Mouse (Mus musculus): ENCODE measurements at regions not wholly inside any gene's neighbourhood (a gene's known extent, or its start where the extent isn't known, plus 50 kb on each side); places are given as distances from the start of the nearest gene placed in this dataset.

DNA sequence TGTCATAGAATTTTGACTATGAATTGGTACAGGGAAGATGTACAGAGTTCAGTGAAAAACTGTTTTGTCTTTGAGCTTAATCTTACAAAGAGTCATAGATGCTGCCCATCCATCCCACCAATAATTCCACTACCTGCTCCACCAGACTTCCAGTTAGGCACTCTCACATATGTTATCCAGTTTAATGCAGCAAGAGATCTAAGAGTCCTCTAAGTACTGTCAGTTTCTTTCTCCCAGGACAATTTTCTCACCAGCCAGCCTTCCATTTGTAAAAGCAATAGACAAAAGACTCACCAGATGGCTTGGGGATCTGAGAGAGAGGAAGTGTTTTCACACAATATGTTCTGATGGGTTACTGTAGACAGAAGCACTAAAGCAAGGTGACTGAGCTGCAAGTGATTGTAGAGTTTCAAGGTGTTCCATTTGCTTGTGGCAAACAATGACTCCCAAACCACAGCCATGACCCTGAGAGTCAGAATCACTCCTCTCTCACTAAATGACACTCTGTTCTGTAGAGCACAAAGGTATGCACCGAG lies 365.6 kb downstream of the Gsdmc2 start:
- H3K4me3 ChIP-seq (replicated peaks in 1 of 3; ENCODE audit: low read depth in 2 of 3, low read length in 2 of 3, poor library complexity in 1 of 3): no peak overlapping the region
- H3K36me3 ChIP-seq (replicated peaks in 1 of 2; ENCODE audit: control insufficient read depth in 1 of 2, insufficient read depth in 1 of 2, low read length in 1 of 2): no peaks in the 10 kb centered on the region
- no peak for DNase-seq (ENCODE audit: extremely low read depth)
- no peak overlapping the region for H3K4me2 ChIP-seq (ENCODE audit: insufficient read depth, low read depth, poor library complexity, severe bottlenecking)
- H3K9me3 ChIP-seq (replicated peaks; ENCODE audit: low read length): no peaks in the 10 kb centered on the region
- dilution Hi-C loops (cut with MboI; ENCODE audit: extremely low pct_ligation_motif_present, extremely low pct_unique_long_range_greater_than_20kb, low sequenced_read_pairs): no loop called here
- H3K27me3 ChIP-seq (replicated peaks): no peaks in the 10 kb centered on the region
- no peak overlapping the region for H3K9ac ChIP-seq (ENCODE audit: insufficient read depth, low read depth)
- no peak overlapping the region for H3K27ac ChIP-seq (ENCODE audit: insufficient read depth, low read depth)
- in situ Hi-C loops (cut with MboI; ENCODE audit: low pct_ligation_motif_present, low pct_unique_long_range_greater_than_20kb, low sequenced_read_pairs): no loop called here
- TF ChIP-seq ZNF384 (IDR thresholded peaks at IDR 0.05; ENCODE audit: low read depth, low read length) (no peak), MAZ (IDR thresholded peaks at IDR 0.05; ENCODE audit: low read depth, low read length) (no peak), POLR2AphosphoS2 (IDR thresholded peaks at IDR 0.05; ENCODE audit: low read depth, low read length) (no peak), SIN3A (IDR thresholded peaks at IDR 0.05; ENCODE audit: low read length) (no peak), USF2 (conservative IDR thresholded peaks at IDR 0.05; ENCODE audit: low read depth, low read length) (no peak), KAT2A (IDR thresholded peaks at IDR 0.05; ENCODE audit: insufficient replicate concordance, low read length) (no peak), ZMIZ1 (IDR thresholded peaks at IDR 0.05; ENCODE audit: low read depth, low read length) (no peak), JUND (conservative IDR thresholded peaks at IDR 0.05; ENCODE audit: low read depth, low read length) (no peak), ETS1 (conservative IDR thresholded peaks at IDR 0.05; ENCODE audit: low read depth, low read length) (no peak), MEF2A (IDR thresholded peaks at IDR 0.05; ENCODE audit: borderline replicate concordance, low read depth, low read length) (no peak), MAFK (IDR thresholded peaks at IDR 0.05; ENCODE audit: insufficient replicate concordance, low read length) (no peak)
- no peaks in the 10 kb centered on the region for H3K79me2 ChIP-seq (replicated peaks; ENCODE audit: control insufficient read depth, extremely low read depth, insufficient read depth, poor library complexity, severe bottlenecking)
- H3K4me1 ChIP-seq (ENCODE audit: control insufficient read depth in 1 of 2, insufficient read depth in 2 of 2): no peaks in the 10 kb centered on the region

GRCm38 (mm10) chr15:63466916-63467315 lies 378.1 kb downstream of the Gsdmc2 start:
- Histone ChIP-seq H3K4me1 (ENCODE audit: control insufficient read depth in 1 of 2, insufficient read depth in 2 of 2) (no peaks in the 10 kb centered on the region), H3K27me3 (replicated peaks) (no peaks in the 10 kb centered on the region), H3K79me2 (replicated peaks; ENCODE audit: control insufficient read depth, extremely low read depth, insufficient read depth, poor library complexity, severe bottlenecking) (no peaks in the 10 kb centered on the region), H3K9me3 (replicated peaks; ENCODE audit: low read length) (no peaks in the 10 kb centered on the region), H3K4me2 (ENCODE audit: insufficient read depth, low read depth, poor library complexity, severe bottlenecking) (no peak overlapping the region), H3K9ac (ENCODE audit: insufficient read depth, low read depth) (no peak overlapping the region), H3K27ac (ENCODE audit: insufficient read depth, low read depth) (no peak overlapping the region), H3K36me3 (replicated peaks in 1 of 2; ENCODE audit: control insufficient read depth in 1 of 2, insufficient read depth in 1 of 2, low read length in 1 of 2) (no peaks in the 10 kb centered on the region), H3K4me3 (replicated peaks in 1 of 3; ENCODE audit: low read depth in 2 of 3, low read length in 2 of 3, poor library complexity in 1 of 3) (no peak overlapping the region)
- in situ Hi-C loops (cut with MboI; ENCODE audit: low pct_ligation_motif_present, low pct_unique_long_range_greater_than_20kb, low sequenced_read_pairs) (no loop called here), dilution Hi-C loops (cut with MboI; ENCODE audit: extremely low pct_ligation_motif_present, extremely low pct_unique_long_range_greater_than_20kb, low sequenced_read_pairs) (no loop called here)
- no peak for TF ChIP-seq TCF12 (IDR thresholded peaks at IDR 0.05; ENCODE audit: low read depth, low read length)
- DNase-seq (ENCODE audit: extremely low read depth): no peak

- dilution Hi-C loops (cut with MboI; ENCODE audit: extremely low pct_ligation_motif_present, extremely low pct_unique_long_range_greater_than_20kb, low sequenced_read_pairs): no loop called here
- DNase-seq (ENCODE audit: extremely low read depth): no peak
- H3K79me2 ChIP-seq (replicated peaks; ENCODE audit: control insufficient read depth, extremely low read depth, insufficient read depth, poor library complexity, severe bottlenecking): no peaks in the 10 kb centered on the region
These were observed 392.4 kb downstream of the Gsdmc2 start for GRCm38 (mm10) chr15:63452529-63452928.

More at GRCm38 (mm10) chr15:63452529-63452928, 392.4 kb downstream of the Gsdmc2 start:
- in situ Hi-C loops (cut with MboI; ENCODE audit: low pct_ligation_motif_present, low pct_unique_long_range_greater_than_20kb, low sequenced_read_pairs): no loop called here
- Histone ChIP-seq H3K27me3 (replicated peaks) (no peaks in the 10 kb centered on the region), H3K9ac (ENCODE audit: insufficient read depth, low read depth) (no peak overlapping the region), H3K36me3 (replicated peaks in 1 of 2; ENCODE audit: control insufficient read depth in 1 of 2, insufficient read depth in 1 of 2, low read length in 1 of 2) (no peaks in the 10 kb centered on the region), H3K4me3 (replicated peaks in 1 of 3; ENCODE audit: low read depth in 2 of 3, low read length in 2 of 3, poor library complexity in 1 of 3) (no peak overlapping the region), H3K4me1 (ENCODE audit: control insufficient read depth in 1 of 2, insufficient read depth in 2 of 2) (no peaks in the 10 kb centered on the region), H3K27ac (ENCODE audit: insufficient read depth, low read depth) (no peak overlapping the region), H3K4me2 (ENCODE audit: insufficient read depth, low read depth, poor library complexity, severe bottlenecking) (no peak overlapping the region), H3K9me3 (replicated peaks; ENCODE audit: low read length) (no peaks in the 10 kb centered on the region)
- TF ChIP-seq MAX (IDR thresholded peaks at IDR 0.05; ENCODE audit: low read length) (no peak), ELF1 (IDR thresholded peaks at IDR 0.05; ENCODE audit: low read depth, low read length) (no peak), POLR2AphosphoS2 (IDR thresholded peaks at IDR 0.05; ENCODE audit: low read depth, low read length) (no peak), MEF2A (IDR thresholded peaks at IDR 0.05; ENCODE audit: borderline replicate concordance, low read depth, low read length) (no peak), GABPA (IDR thresholded peaks at IDR 0.05; ENCODE audit: insufficient replicate concordance, low read depth, low read length) (no peak), CTCF (conservative IDR thresholded peaks at IDR 0.05 in 1 of 2, IDR thresholded peaks at IDR 0.05 in 1 of 2; ENCODE audit: low read depth in 2 of 2, low read length in 2 of 2) (no peak), PAX5 (IDR thresholded peaks at IDR 0.05; ENCODE audit: low read length) (no peak), JUND (conservative IDR thresholded peaks at IDR 0.05; ENCODE audit: low read depth, low read length) (no peak), SMC3 (IDR thresholded peaks at IDR 0.05; ENCODE audit: low read depth, low read length) (no peak), MXI1 (IDR thresholded peaks at IDR 0.05; ENCODE audit: low read depth, low read length) (no peak), TBP (conservative IDR thresholded peaks at IDR 0.05; ENCODE audit: low read depth, low read length) (no peak)
